Mouse (Mus musculus): ENCODE measurements around the gene Sycp2.

Gene Sycp2

DNA sequence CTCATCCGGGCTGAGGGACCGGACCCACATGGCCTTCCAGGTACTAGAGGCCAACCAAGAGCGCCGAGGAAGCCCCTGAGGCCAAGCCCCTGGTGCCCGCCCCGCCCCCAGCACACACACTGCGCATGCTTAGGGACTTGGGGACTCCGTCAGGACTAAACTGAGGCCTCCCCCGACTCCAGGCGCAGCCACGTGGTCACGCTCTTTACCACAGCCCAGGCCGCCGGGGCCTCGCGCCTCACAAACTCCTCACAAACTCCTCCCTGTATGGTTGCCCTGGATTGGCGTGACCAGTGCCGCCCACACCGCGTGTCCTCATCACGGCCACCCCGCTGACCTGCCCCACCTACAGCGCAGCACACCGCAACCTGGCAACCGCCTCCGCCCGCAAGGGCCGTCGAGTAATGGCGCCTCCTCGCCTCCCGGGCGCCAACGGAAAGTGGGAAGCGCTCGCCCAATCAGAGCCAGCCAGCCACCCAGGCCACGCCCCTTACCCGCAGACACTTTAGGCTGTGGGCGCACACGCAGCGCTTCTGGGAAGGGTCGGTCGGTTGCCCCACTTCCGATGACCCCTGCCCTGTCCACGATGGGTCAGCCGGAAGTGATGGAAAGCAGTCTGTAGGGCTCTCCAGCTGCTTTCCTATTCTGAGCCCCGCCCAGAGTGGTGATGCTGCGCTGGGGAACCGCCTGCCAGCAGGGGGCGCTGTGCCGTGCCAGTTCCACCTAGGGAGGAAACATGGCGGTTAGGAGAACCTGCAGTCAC lies at the start of gene Sycp2:
TSS of gene Sycp2 (minus strand) at position 633 of the 763 bp plus-strand sequence.
- no peak for DNase-seq

DNA sequence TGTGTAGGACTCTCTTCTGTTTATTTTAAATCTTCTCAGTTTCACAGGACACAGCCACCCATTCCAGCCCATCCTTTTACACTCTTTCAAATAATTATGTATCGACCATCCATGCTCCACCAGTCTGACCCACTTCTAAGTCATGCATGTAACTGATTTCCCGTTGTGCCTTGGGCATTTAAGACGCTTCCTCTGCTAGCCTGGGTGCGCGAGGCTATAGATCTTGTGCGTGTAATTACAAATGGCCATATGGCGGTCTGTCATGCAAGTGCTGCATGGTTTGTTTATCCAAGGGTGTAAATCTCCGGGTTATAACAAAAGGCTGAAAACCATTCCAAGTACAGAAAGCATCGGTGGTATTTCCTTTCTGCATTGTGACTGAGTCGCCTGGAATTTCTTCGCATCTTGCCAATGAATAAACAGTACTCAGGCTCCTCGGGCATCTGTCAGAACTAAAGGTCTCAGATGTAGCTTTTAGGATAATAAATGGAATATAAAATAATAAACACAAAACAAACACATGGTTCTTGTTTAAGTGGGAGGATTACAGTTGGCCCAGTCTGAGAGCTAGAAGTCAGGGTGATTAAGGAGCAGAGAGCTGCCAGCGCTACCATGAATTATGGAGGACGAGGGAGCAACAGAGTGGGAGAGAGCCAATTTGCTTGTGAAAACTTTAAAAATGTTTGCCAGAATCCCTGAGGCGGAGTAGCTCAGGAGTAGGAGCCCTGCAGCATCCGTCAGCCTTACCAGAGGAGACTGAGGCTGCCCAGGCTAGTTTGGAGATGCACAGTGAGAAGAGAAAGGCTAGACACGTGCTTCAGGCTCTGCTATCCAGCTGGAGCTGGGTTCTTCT lies 47.4 kb upstream of the Sycp2 start:
- peak in 1 of 2 experiments; percentile 4 for DNase-seq

DNA sequence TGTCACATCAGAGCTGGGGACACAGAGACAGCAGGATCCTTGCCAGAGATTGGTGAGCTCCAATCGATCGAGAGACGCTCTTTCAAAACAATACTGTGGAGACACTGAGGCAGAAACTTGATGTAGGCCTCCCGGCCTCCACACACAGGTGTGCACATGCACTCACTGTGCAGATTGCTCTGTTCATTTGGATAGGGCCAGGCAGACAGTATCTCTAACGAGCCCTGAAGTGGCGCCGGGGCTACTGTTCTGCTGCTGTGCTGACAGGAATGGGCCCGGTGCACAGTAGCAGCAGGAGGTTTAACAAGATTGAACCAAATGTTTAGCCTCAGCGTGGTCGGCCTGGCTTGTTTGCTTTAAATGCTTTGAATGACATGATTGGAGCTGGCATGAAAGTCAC lies 43.5 kb upstream of the Sycp2 start:
- DNase-seq = no peak

DNA sequence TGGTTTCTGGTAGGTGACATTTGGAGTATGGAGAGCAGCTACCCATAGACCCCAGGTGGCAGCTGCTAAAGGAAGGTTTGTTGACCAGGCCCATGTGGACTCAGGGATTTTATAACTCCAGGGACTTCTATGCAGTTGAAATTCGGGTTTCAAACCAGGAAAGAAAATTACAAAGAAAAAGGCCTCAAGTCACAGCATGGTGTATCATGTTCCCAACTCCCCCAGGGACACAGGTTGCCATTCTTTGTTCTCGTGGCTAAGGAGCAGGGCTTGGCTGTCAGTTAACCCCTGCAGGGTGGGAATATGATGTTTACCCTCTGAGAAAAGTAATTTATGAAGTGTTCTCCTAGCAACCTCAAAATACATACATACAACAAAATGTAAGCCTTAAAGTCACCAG lies 42.8 kb upstream of the Sycp2 start:
- DNase-seq = no peak

DNA sequence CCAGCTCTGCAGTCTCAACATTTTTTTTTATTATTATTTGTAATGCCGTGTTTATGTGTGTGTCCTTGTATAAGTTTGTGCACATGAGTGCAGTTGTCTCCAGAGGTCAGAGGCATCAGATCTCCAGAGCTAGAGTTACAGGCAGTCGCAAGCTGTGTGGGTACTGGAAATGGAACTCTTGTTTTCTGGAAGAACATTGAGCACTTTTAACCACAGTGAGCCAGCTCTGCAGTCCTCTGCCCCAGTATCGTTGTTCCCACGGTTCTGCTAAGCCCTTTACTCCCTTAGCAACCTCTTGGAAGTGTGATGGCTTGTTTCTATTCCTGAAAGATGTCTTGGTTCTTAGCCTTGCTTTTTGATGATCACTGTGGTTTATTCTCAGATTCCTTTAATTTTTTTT lies 41.9 kb upstream of the Sycp2 start:
- DNase-seq = no peak

DNA sequence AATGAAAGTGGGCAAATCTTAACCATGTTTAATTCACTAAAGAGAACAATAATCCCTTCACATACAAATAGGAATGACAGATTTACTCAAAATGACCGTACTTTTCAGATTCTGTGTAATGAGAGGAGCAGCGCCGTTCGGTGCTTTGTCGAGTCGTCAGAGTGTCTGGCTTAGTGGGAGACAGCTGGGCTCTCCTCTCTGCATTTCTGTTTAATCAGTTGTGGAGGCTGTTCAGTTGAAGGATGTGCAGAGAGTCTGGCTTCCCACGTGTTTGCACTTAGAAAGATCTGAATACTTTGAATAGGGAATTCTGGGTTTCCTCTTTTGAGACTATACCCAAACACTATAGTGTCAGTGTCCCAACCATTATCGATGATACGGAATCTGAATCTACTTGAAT lies 29.8 kb upstream of the Sycp2 start:
- no peak for DNase-seq

DNA sequence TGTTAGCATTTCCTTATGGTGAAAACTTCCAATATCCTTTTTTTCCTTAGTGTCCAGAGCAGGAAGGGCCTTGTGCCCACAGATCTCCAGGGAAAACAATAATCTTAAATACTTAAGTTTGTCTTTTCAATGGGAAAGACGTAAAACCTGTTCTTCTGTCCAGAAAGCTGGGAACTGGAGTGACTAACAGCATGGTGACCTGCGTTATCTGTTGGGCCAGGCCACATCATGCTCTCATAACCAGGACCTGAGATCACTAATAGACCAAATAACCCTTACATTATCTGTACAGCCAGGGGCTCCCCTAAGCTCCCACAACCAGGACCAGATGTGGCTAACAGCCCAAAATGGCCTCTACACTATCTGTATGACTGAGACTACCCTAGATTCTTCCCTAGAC lies 26.4 kb upstream of the Sycp2 start:
- DNase-seq = no peak

DNA sequence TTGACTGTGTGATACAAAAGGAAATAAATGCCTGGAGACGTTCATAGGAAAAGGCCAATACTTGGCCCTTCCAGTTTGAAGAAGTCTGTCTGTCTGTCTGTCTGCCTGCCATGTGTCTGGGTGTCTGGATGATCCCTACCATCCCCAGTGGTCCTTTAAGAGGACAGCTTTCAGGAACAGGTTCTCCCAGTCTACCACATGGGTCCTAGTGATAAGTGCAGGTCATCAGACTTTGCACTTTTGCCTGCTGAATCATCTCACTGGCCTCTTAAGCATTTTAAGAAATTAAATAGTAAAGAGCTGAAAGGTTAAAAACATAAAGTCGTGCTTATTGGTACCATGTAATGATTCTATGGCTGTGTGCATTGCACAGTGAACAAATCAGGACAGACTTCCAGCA lies 26.0 kb upstream of the Sycp2 start:
- no peak for DNase-seq

DNA sequence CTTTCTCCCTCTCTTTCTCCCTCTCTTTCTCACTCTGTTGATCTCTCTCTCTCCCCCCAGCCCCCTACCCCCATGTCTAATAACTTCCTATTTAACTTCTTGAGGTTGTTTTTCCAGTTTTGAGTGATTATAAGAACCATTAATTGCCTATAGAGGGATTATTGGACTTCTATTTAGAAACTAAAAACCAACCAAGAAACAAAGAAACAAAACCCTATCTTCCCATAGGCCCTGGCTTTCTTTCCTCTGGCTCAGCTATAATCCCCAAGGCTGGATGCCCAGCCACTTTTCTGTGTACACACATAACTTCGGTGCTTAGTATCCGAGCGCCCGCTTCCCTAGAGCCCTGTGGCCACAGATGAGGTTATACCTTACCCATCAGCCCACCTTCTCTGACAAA lies 22.7 kb upstream of the Sycp2 start, which contains the start of gene Cdh26:
TSS of gene Cdh26 (plus strand) at position 301 of the 400 bp plus-strand sequence.
- DNase-seq = no peak

DNA sequence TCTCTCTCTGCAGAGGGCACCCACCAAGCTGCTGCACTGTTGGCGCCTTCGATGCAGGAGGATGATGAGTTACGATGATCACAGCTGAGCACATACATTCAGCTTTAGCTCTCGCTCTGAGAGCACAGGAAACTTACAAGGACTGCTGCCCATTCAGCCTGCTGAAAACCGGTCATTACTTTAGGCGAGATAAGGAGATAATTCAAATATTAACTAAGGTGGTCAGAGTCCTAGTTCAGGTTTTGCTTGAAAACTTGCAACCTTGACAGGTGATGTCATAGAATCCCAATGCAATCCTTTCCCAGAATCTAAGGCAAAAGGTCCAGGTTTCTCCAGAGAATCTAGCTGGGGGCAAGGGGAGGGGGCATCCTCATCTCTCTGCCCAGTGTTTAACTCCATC lies 21.9 kb upstream of the Sycp2 start:
- no peak for DNase-seq

DNA sequence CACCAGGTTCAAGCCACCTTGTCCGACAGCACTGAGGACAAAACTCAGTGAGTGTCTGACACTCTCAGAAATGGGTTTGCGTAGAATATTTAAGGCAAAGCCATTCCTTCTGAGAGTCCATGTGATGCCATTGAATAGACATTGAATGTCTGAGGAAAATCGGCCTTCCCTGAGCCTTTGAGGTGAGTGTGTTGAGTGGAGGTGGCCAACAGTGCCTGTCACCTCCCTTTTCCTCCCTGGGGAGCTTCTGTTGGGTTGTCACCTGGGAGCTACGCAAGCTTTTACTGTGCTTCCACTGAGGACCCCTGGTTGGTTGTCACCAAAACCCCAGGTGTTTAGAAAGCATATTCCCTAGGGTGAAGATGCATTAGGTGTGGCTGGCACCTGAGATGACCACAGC lies 21.2 kb upstream of the Sycp2 start:
- DNase-seq = no peak

DNA sequence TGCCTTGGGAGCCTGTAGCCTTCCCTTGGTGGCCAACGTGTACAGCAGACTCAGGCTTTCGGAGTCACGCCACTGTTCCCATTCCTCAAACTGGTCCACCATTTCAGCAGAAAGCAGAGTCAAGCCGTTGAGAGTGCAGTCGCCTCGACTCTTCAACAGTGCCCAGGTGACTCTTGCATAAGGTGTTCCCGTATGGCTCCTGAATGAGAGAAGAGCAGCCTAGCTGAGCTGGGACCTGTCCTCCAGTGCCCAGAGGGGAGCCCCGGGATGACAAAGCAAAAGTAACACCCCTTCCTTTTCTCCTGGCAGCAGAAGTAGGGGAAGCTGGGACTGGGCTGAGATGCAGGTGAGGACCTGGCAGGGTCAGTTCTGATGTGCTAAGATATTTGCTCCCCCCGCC lies 20.7 kb upstream of the Sycp2 start:
- no peak for DNase-seq

DNA sequence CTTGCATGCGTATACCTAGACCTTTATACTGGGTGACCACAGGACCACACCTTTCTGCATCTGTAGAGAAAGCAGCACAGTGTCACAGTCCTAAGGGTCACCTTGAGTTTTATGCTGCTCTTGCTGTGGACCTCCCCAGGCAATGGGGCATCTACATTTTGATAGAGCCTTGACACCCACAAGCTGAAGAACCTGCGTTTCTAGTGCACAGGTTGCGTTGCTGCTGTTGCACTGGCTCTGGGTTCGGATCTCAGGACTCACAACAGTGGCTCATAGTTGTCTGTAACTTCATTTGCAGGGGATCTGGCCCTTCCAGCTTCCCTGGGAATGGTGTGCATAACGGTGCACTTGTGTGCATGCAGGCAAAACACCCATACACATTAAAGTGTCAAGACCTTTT lies 19.7 kb upstream of the Sycp2 start:
- no peak for DNase-seq

DNA sequence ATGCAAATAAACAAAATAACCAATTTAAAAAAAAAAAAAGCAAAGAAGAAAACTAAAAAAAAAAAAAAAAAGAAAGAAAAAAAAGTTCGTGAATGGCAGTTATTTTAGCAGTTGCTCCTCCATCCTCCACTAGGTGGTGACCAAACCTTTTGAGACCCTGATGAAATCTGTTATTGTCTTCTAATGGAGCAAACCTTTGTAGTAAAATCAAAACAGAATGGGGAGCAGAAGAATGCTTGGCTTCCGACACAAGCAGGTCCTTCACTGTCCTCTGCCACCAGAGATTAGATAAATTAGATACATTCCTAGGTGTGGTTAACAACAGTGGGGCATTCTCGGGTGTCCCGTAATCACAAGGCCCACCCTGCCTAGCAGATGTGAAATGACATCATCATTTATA lies 18.7 kb upstream of the Sycp2 start:
- DNase-seq = no peak

DNA sequence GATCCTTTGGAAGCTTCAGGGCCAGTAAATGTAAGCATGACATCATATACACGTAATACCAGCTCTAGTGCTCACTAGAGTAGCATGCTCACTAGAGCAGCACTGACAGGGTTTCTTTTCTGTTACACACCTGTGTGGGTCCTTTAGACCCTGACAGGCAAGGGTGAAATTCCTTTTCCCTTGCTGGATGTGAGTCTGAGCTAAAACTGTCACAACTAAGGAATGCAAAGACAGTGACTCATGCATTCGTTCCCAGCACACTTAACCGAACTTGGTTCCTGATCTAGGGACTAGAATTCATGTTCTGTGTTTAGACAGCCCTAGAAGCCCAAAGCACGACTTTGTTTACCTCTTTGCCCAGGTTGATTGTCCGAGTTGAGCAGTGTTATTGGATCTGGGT lies 15.7 kb upstream of the Sycp2 start:
- DNase-seq = no peak

DNA sequence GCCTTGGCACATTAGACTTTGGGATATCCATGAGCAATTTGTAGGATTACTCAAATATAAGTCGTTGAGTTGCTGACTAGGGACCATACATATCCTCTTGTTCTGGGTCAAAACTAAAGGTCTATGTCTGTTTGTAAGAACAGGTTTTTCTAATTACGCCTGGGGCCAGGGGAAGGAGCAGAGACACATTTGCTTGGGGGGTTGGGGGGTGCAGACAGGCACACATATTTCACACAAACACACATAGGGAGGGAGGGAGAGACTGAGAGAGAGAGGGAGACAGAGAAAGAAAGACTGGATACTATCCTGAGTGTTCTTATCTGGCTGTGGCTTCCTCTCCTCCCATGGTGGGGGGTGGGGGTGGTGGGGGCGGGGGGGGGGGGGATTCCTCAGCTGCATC lies 14.7 kb upstream of the Sycp2 start:
- no peak for DNase-seq

DNA sequence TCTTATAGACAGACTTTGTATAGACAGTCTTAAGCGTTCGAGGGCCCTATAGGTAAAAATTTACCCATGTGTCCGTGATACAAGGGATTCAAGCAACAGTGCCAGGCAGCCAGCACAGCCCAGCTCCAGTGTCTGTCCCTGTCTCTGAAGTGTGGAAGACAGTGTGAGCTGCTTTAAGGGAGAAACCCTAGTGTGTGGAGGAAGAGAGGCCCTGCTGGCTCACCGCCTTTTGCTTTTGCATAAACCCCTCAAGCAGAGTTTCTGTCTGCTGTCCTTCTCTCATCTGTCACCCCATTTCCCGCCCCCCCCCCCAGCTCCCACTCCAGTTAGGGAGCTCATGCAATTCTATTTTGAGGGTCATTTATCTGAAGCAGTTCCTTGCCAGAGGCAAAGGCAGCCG lies 14.1 kb upstream of the Sycp2 start:
- no peak for DNase-seq

DNA sequence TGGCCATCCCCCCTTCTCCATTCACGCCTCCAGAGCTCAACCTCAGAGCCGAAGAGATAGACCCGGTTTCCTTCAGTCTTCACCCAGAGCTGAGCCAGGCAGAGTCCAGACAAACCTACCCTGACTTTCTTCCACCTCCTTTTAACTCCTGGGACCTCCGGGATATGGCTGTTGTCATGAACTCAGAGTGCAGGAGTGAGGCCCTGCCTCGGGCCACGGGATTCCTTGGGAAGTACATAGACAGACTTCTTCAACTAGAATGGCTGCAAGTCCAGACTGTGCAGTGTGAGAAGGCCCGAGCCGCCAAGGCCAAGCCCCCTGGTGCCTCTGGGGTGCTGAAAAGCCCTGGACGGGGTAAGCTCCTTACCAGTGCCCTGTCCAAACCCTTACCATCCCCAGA lies 13.1 kb upstream of the Sycp2 start:
- DNase-seq = no peak

DNA sequence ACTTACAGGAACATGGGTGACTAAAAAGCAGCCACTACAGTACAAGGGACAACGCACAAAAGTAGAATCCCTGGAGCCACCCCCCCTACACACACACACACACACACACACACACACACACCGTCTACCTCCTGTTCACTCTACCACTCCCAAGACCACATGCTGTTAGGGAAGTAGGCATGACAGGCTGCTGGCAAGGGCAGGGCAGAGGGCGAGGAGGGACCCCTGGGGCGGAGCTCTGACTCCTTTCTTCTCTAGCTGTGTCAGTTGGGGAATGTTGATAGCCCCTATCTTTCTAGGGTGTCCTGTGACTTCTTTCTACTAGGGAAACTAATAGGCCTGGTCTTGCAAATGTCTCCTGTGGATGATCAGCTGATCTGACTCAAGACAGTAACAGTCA lies 9.5 kb upstream of the Sycp2 start:
- DNase-seq = no peak

DNA sequence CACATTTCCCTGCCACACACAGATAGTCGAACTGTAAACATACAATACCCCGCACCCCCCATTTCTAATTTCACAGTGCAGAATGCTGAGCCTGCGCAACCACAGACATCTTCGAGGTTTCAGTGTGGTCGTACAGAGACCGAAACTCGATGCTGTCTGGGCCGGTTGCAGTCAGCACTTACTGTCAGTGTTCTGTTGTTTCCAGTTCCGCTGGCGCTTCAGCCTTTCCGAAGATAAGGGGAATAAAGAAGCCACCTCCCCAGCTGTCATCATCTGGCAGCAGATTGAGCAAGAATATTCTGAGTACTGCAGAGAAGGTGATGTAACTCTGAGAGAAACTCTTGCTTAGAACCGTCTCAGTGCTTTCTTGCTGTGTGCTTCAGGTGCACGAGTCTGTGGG lies 8.9 kb upstream of the Sycp2 start:
- DNase-seq = no peak

DNA sequence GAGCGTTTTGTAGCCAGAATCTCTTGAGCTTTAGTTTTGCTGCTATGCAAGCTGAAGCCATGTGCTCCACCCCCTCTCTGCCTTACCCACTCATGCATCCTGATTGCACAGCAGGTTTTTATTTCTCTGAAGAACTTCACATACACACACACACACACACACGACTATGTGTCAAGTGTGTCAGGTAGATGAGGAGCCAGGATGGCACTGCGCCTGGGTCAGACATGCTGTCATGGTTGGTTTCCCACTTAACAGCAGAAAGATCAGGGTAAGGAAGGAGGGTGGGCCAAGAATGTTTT lies 7.6 kb upstream of the Sycp2 start:
- peak in 1 of 2 experiments; percentile 11 for DNase-seq

DNA sequence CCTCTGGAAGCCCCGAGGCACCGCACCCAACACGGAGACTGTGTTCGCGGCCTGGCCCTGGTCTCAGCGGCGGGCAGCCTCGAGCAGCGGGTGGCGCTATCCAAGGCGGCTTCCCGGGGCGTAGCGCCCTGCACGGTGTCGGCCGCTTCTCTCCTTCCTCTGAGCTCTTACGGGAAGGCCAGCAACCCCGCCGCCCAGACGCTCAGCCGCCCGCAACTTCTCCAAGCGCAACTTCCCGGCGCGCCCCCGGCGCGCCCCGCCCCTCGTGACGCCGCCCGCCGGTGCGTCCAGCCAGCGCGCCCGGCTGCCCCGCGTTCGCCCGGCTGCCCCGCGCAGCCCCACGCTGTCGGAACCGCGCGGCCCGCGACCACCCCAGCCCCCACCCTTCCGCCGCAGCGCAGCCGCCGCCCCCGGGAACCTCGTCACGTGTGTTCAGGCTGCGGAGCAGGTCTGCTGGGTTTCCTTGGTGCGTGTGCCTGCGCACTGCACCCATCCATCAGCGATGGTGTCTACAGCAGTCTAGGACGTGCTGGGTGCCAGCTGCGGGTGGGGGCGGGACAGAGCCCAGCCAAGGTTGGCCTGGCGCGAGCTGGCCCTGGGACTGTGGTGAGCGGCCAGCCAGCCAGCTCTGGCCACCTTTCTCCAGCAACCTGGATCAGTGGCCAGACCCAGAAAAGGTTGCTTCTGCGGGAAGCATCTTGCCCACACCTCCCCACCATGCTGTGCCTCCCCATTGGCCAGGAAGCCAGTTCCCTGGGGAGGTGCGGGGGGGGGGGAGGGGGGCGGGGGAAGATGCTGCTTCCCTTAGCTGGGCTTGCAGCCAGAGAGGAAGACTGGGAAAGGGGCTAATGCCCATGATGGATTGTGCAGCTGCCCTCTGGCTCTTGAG lies 7.0 kb upstream of the Sycp2 start, which contains the start of the genes Ppp1r3d and Fam217b:
TSS of gene Ppp1r3d (minus strand) at position 212 of the 889 bp plus-strand sequence.
TSS of gene Fam217b (plus strand) at position 264 of the 889 bp plus-strand sequence.
- peak; percentile 23 for DNase-seq
